Mouse (Mus musculus): ENCODE measurements at regions not wholly inside any gene's neighbourhood (a gene's known extent, or its start where the extent isn't known, plus 50 kb on each side); places are given as distances from the start of the nearest gene placed in this dataset.
A peak's percentile ranks its signal among the peaks of the same experiment; 100 is the strongest.

GRCm38 (mm10) chr15:74455921-74456674 lies 180.1 kb downstream of the Mroh4 start:
- peak; percentile 80 for ATAC-seq (ENCODE audit: low FRiP score, low read depth)
- Histone ChIP-seq H3K27me3 (ENCODE audit: control insufficient read depth, insufficient read depth, low read length) (no peaks in the 10 kb centered on the region), H3K4me1 (ENCODE audit: control insufficient read depth, insufficient read depth, low read length) (peaks cover 18% of the 10 kb centered on the region), H3K4me2 (replicated peaks; ENCODE audit: low read depth, low read length, severe bottlenecking) (no peak overlapping the region), H3K9me3 (ENCODE audit: control insufficient read depth, low read length) (no peaks in the 10 kb centered on the region), H3K36me3 (ENCODE audit: control insufficient read depth, insufficient read depth, low read length) (no peaks in the 10 kb centered on the region), H3K27ac (replicated peaks; ENCODE audit: low read depth, low read length) (no peak overlapping the region), H3K4me3 (replicated peaks; ENCODE audit: low read length) (no peak overlapping the region), H3K9ac (ENCODE audit: low read depth, low read length, severe bottlenecking) (no peak overlapping the region)
- WGBS: 40% methylated on average over 11 of the region's 11 CpGs
- DNase-seq (ENCODE audit: low spot score): peak; percentile 79
- TF ChIP-seq POLR2A (IDR thresholded peaks at IDR 0.05; ENCODE audit: borderline replicate concordance, extremely low read depth, insufficient read depth, insufficient read length): no peak

- WGBS: 52% methylated on average over 3 of the region's 3 CpGs
- Histone ChIP-seq H3K4me3 (replicated peaks; ENCODE audit: low read length) (no peak overlapping the region), H3K9ac (ENCODE audit: low read depth, low read length, severe bottlenecking) (no peak overlapping the region), H3K4me1 (ENCODE audit: control insufficient read depth, insufficient read depth, low read length) (peaks cover 18% of the 10 kb centered on the region), H3K36me3 (ENCODE audit: control insufficient read depth, insufficient read depth, low read length) (no peaks in the 10 kb centered on the region), H3K4me2 (replicated peaks; ENCODE audit: low read depth, low read length, severe bottlenecking) (no peak overlapping the region), H3K27me3 (ENCODE audit: control insufficient read depth, insufficient read depth, low read length) (no peaks in the 10 kb centered on the region), H3K9me3 (ENCODE audit: control insufficient read depth, low read length) (no peaks in the 10 kb centered on the region), H3K27ac (replicated peaks; ENCODE audit: low read depth, low read length) (no peak overlapping the region)
- DNase-seq (ENCODE audit: low spot score): no peak
- no peak for TF ChIP-seq POLR2A (IDR thresholded peaks at IDR 0.05; ENCODE audit: borderline replicate concordance, extremely low read depth, insufficient read depth, insufficient read length)
- no peak for ATAC-seq (ENCODE audit: low FRiP score, low read depth)
Observed at GRCm38 (mm10) chr15:74454543-74454942, 181.6 kb downstream of the Mroh4 start.

- TF ChIP-seq POLR2A (IDR thresholded peaks at IDR 0.05; ENCODE audit: borderline replicate concordance, extremely low read depth, insufficient read depth, insufficient read length): no peak
- Histone ChIP-seq H3K27me3 (ENCODE audit: control insufficient read depth, insufficient read depth, low read length) (no peaks in the 10 kb centered on the region), H3K9me3 (ENCODE audit: control insufficient read depth, low read length) (no peaks in the 10 kb centered on the region), H3K36me3 (ENCODE audit: control insufficient read depth, insufficient read depth, low read length) (no peaks in the 10 kb centered on the region), H3K9ac (ENCODE audit: low read depth, low read length, severe bottlenecking) (no peak overlapping the region), H3K4me3 (replicated peaks; ENCODE audit: low read length) (no peak overlapping the region), H3K4me1 (ENCODE audit: control insufficient read depth, insufficient read depth, low read length) (peaks cover 18% of the 10 kb centered on the region), H3K4me2 (replicated peaks; ENCODE audit: low read depth, low read length, severe bottlenecking) (no peak overlapping the region), H3K27ac (replicated peaks; ENCODE audit: low read depth, low read length) (no peak overlapping the region)
- DNase-seq (ENCODE audit: low spot score) (no peak), ATAC-seq (ENCODE audit: low FRiP score, low read depth) (no peak)
- WGBS: 62% methylated on average over 6 of the region's 6 CpGs
Observed at GRCm38 (mm10) chr15:74453810-74454209, 182.3 kb downstream of the Mroh4 start.

- Histone ChIP-seq H3K9me3 (ENCODE audit: control insufficient read depth, low read length) (no peaks in the 10 kb centered on the region), H3K4me1 (ENCODE audit: control insufficient read depth, insufficient read depth, low read length) (peaks cover 18% of the 10 kb centered on the region), H3K36me3 (ENCODE audit: control insufficient read depth, insufficient read depth, low read length) (no peaks in the 10 kb centered on the region), H3K27ac (replicated peaks; ENCODE audit: low read depth, low read length) (no peak overlapping the region), H3K4me2 (replicated peaks; ENCODE audit: low read depth, low read length, severe bottlenecking) (no peak overlapping the region), H3K4me3 (replicated peaks; ENCODE audit: low read length) (no peak overlapping the region), H3K9ac (ENCODE audit: low read depth, low read length, severe bottlenecking) (no peak overlapping the region), H3K27me3 (ENCODE audit: control insufficient read depth, insufficient read depth, low read length) (no peaks in the 10 kb centered on the region)
- TF ChIP-seq POLR2A (IDR thresholded peaks at IDR 0.05; ENCODE audit: borderline replicate concordance, extremely low read depth, insufficient read depth, insufficient read length): no peak
- ATAC-seq (ENCODE audit: low FRiP score, low read depth) (no peak), DNase-seq (ENCODE audit: low spot score) (no peak)
- WGBS: 95% methylated on average over 3 of the region's 3 CpGs
Observed at GRCm38 (mm10) chr15:74452426-74452825, 183.7 kb downstream of the Mroh4 start.

GRCm38 (mm10) chr15:74441889-74442288 lies 194.3 kb downstream of the Mroh4 start:
- Histone ChIP-seq H3K27ac (replicated peaks; ENCODE audit: low read depth, low read length) (no peak overlapping the region), H3K9ac (ENCODE audit: low read depth, low read length, severe bottlenecking) (no peak overlapping the region), H3K27me3 (ENCODE audit: control insufficient read depth, insufficient read depth, low read length) (no peaks in the 10 kb centered on the region), H3K36me3 (ENCODE audit: control insufficient read depth, insufficient read depth, low read length) (no peaks in the 10 kb centered on the region), H3K4me1 (ENCODE audit: control insufficient read depth, insufficient read depth, low read length) (no peaks in the 10 kb centered on the region), H3K4me2 (replicated peaks; ENCODE audit: low read depth, low read length, severe bottlenecking) (no peak overlapping the region), H3K9me3 (ENCODE audit: control insufficient read depth, low read length) (no peaks in the 10 kb centered on the region), H3K4me3 (replicated peaks; ENCODE audit: low read length) (no peak overlapping the region)
- DNase-seq (ENCODE audit: low spot score) (no peak), ATAC-seq (ENCODE audit: low FRiP score, low read depth) (no peak)
- no peak for TF ChIP-seq POLR2A (IDR thresholded peaks at IDR 0.05; ENCODE audit: borderline replicate concordance, extremely low read depth, insufficient read depth, insufficient read length)
- WGBS: 63% methylated on average over 13 of the region's 13 CpGs
